Mouse (Mus musculus) olfactory bulb, adult 2 months (tissue): ENCODE data around the gene Msmb.

Experiments used
- CTCF ChIP-seq: fragments of 200-500 bp; IDR thresholded peaks from 2 replicates; pipeline ENCODE4 v1.5.1; 2012; ENCODE audit warnings: low read depth, mild to moderate bottlenecking, low read length, moderate library complexity; ENCODE audit not compliant: insufficient read depth
- POLR2A ChIP-seq: fragments of 200-500 bp; IDR thresholded peaks from 2 replicates; pipeline ENCODE4 v1.6.1; 2012; ENCODE audit warnings: mild to moderate bottlenecking, low read depth, low read length, moderate library complexity; ENCODE audit not compliant: insufficient read depth

DNA sequence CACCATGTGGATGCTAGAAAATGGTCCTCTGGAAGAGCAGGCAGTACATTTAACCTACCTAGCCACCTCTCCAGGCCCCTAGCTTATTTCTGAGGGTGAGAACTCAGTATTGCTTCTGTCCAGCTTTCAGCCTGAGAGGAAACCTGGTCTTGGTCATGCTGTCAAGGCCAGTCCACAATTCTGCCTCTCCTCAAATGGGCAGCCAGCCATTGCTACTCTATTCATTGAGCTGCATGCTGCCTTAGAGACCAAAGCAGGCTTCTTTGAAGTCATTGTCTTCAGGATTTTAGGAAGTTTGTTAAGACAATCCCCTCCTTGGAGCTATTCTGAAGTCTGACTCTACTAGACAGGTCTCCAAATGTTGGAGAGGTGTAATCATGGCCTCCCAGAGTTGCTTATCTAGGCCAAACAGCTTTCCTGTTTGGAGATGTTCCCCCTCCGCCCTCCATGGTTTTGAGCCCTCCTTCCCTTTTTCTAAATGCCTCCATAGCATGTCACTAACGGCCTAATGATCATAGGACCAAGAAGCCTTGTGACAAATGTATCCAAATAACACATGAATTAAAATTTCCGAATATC, 26.9 kb downstream of the Msmb start:
- TF ChIP-seq CTCF (no peak), POLR2A (no peak)
